Mouse (Mus musculus) kidney, adult 2 months (tissue): ENCODE results near the gene Peli2.

Source experiments
- CTCF ChIP-seq: fragments of 200-500 bp; conservative IDR thresholded peaks from 2 replicates; pipeline ENCODE4 v1.5.1; 2011; ENCODE audit warnings: low read depth, mild to moderate bottlenecking, control low read depth, low read length, moderate library complexity, mixed read lengths; ENCODE audit not compliant: insufficient read depth, insufficient read length
- POLR2A ChIP-seq: fragments of 200-500 bp; IDR thresholded peaks from one replicate; pipeline ENCODE4 v1.6.1; 2011; ENCODE audit warnings: low read depth, low read length, control low read depth

GRCm38 (mm10) chr14:48246236-48246635, 125.6 kb downstream of the Peli2 start:
- TF ChIP-seq POLR2A: no peak
- no peak for TF ChIP-seq CTCF
